Mouse (Mus musculus) kidney, adult 2 months (tissue): Measurements from ENCODE around the gene Ift43.

ENCODE experiments used
- CTCF ChIP-seq: fragments of 200-500 bp; conservative IDR thresholded peaks from 2 replicates; pipeline ENCODE4 v1.5.1; 2011; ENCODE audit warnings: low read depth, mild to moderate bottlenecking, control low read depth, low read length, moderate library complexity, mixed read lengths; ENCODE audit not compliant: insufficient read depth, insufficient read length
- POLR2A ChIP-seq: fragments of 200-500 bp; IDR thresholded peaks from one replicate; pipeline ENCODE4 v1.6.1; 2011; ENCODE audit warnings: low read depth, low read length, control low read depth

DNA sequence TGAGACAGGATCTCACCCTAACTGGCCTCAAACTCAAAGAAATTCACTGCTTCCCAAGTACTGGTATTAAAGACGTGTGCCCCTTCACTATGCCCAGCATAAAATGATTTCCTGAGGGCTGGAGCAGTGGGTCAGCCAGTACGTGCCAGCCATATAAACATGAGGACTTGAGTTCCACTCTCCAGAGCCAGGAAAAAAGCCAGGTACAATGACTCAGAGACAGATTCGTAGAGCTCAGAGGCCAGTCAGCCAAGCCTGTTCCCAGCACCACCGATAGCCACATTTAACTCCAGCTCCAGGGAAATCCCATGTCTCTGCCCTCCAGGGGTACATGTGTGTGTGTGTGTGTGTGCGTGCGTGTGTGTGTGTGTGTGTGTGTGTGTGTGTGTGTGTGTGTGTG is 42.6 kb upstream of the Ift43 start:
- TF ChIP-seq CTCF (no peak), POLR2A (no peak)
